Mouse (Mus musculus) urinary bladder, adult 18-20 months (tissue): Measurements from ENCODE around the gene Twsg1.

Experiments
- DNase-seq, 2 experiments: peaks; one replicate each; pipeline ENCODE4 v3.0.0; 2022; ENCODE audit warnings: low spot score in 2 of 2, mixed read lengths in 2 of 2

Gene Twsg1

GRCm38 (mm10) chr17:65931525-65931924 is 19.5 kb downstream of the Twsg1 start:
- no peak for DNase-seq

GRCm38 (mm10) chr17:65930960-65931359 is 20.1 kb downstream of the Twsg1 start:
- DNase-seq = peak in 1 of 2 experiments; percentile 43

GRCm38 (mm10) chr17:65930158-65930826 is 20.7 kb downstream of the Twsg1 start:
- DNase-seq = no peak

GRCm38 (mm10) chr17:65929319-65929978 is 21.6 kb downstream of the Twsg1 start:
- DNase-seq = no peak

GRCm38 (mm10) chr17:65927077-65927476 is 23.9 kb downstream of the Twsg1 start:
- DNase-seq = no peak

- no peak for DNase-seq
Observed at GRCm38 (mm10) chr17:65924218-65924617, 26.8 kb downstream of the Twsg1 start.

GRCm38 (mm10) chr17:65921975-65922374 is 29.1 kb downstream of the Twsg1 start:
- no peak for DNase-seq

GRCm38 (mm10) chr17:65919235-65919634 is 31.8 kb downstream of the Twsg1 start:
- DNase-seq = no peak

GRCm38 (mm10) chr17:65916135-65916668 is 34.8 kb downstream of the Twsg1 start:
- peak; percentile 60 to 84 for DNase-seq

GRCm38 (mm10) chr17:65914083-65914482 is 36.9 kb downstream of the Twsg1 start:
- DNase-seq = peak; percentile 38 to 64

GRCm38 (mm10) chr17:65912202-65912601 is 38.8 kb downstream of the Twsg1 start:
- DNase-seq = no peak

GRCm38 (mm10) chr17:65911285-65912069 is 39.5 kb downstream of the Twsg1 start:
- DNase-seq = no peak

GRCm38 (mm10) chr17:65908270-65908669 is 42.8 kb downstream of the Twsg1 start:
- no peak for DNase-seq

- DNase-seq = no peak
Observed at GRCm38 (mm10) chr17:65906895-65907401, 44.1 kb downstream of the Twsg1 start.

- no peak for DNase-seq
Observed at GRCm38 (mm10) chr17:65906313-65906894, 44.6 kb downstream of the Twsg1 start.

- DNase-seq = no peak
Observed at GRCm38 (mm10) chr17:65905241-65905640, 45.8 kb downstream of the Twsg1 start.

GRCm38 (mm10) chr17:65903826-65904225 is 47.2 kb downstream of the Twsg1 start:
- DNase-seq = no peak

GRCm38 (mm10) chr17:65903011-65903410 is 48.0 kb downstream of the Twsg1 start:
- no peak for DNase-seq

GRCm38 (mm10) chr17:65902281-65902680 is 48.7 kb downstream of the Twsg1 start:
- no peak for DNase-seq

- DNase-seq = no peak
Observed at GRCm38 (mm10) chr17:65896016-65896415, 55.0 kb downstream of the Twsg1 start.

- DNase-seq = no peak
Observed at GRCm38 (mm10) chr17:65889476-65889875, 61.5 kb downstream of the Twsg1 start.

- no peak for DNase-seq
Observed at GRCm38 (mm10) chr17:65886571-65886970, 64.5 kb downstream of the Twsg1 start.
